Mouse (Mus musculus) forebrain, embryonic 14.5 days (tissue): ENCODE results near the gene Adipor2. TPM values are rescaled to one million over a fixed set of nuclear protein-coding genes. Genes with fewer than 3 reads are reported as not detected.

Source experiments
- ATAC-seq: fragments of 200-750 bp; cut with Nextera tagmentation; 2 replicates; pipeline ENCODE4 v1.8.0; 2017; ENCODE audit warnings: mild to moderate bottlenecking, moderate library complexity
- DNase-seq: peaks from one replicate; pipeline ENCODE4 v3.0.0-alpha.2; 2015; ENCODE audit warnings: low spot score
- H3K27ac ChIP-seq: fragments of 300-500 bp; sonication (generic); 2 replicates; pipeline ENCODE4 v1.5.1; 2014; ENCODE audit warnings: low read depth, mild to moderate bottlenecking, control low read depth, low read length, moderate library complexity
- H3K27me3 ChIP-seq: fragments of 300-500 bp; sonication (generic); replicated peaks from 2 replicates; pipeline ENCODE4 v1.6.1; 2014; ENCODE audit warnings: low read length, control low read depth, mixed read lengths; ENCODE audit not compliant: control insufficient read depth, insufficient read depth
- H3K36me3 ChIP-seq: fragments of 300-500 bp; sonication (generic); 2 replicates; pipeline ENCODE4 v1.6.1; 2014; ENCODE audit warnings: low read length, control low read depth; ENCODE audit not compliant: control insufficient read depth, insufficient read depth
- H3K4me1 ChIP-seq: fragments of 300-500 bp; sonication (generic); 2 replicates; pipeline ENCODE4 v1.6.1; 2014; ENCODE audit warnings: antibody characterized with exemption, low read length, control low read depth; ENCODE audit not compliant: control insufficient read depth, insufficient read depth
- H3K4me2 ChIP-seq: fragments of 300-500 bp; sonication (generic); 2 replicates; pipeline ENCODE4 v1.6.1; 2014; ENCODE audit warnings: mild to moderate bottlenecking, control low read depth, low read length
- H3K4me3 ChIP-seq: fragments of 300-500 bp; sonication (generic); 2 replicates; pipeline ENCODE4 v1.5.1; 2014; ENCODE audit warnings: low read depth, low read length, control low read depth
- H3K9ac ChIP-seq: fragments of 300-500 bp; sonication (generic); 2 replicates; pipeline ENCODE4 v1.6.1; 2014; ENCODE audit warnings: mild to moderate bottlenecking, low read length, control low read depth, moderate library complexity
- H3K9me3 ChIP-seq: fragments of 300-500 bp; sonication (generic); replicated peaks from 2 replicates; pipeline ENCODE4 v1.6.1; 2016; ENCODE audit warnings: low read length, control low read depth, mixed read lengths; ENCODE audit not compliant: control insufficient read depth
- WGBS: fragments of 180-500 bp; shearing (Covaris S2); extraction: QIAGEN DNeasy Blood & Tissue Kit; methylation state at CpG from one replicate; pipeline ENCODE4 v1.1.7; 2014; 5-methylcytosine and 5-hydroxymethylcytosine counted together
- polyA plus RNA-seq: library from polyadenylated mRNA; unstranded; fragments of >200 nt; fragmentation: Nextera tagmentation; extraction: Ambion mirVana; gene quantifications from 2 replicates; pipeline ENCODE4 v1.2.1, GENCODE M21; 2014

Gene Adipor2
- polyA plus RNA-seq, 1 experiment from 2014 or later, result 33.3 TPM

- peak; percentile 68 for DNase-seq
- no peaks in the 10 kb centered on the region for H3K27me3 ChIP-seq
- no peaks in the 10 kb centered on the region for H3K4me1 ChIP-seq
- no peak overlapping the region for H3K9ac ChIP-seq
- no peak overlapping the region for H3K4me2 ChIP-seq
- H3K36me3 ChIP-seq, result no peaks in the 10 kb centered on the region
- ATAC-seq, result no peak
- H3K9me3 ChIP-seq, result no peaks in the 10 kb centered on the region
- 55% methylated on average over 2 of the region's 2 CpGs for WGBS
- no peak overlapping the region for H3K4me3 ChIP-seq
- H3K27ac ChIP-seq, result no peak overlapping the region
Observed at GRCm38 (mm10) chr6:119430508-119430907, 13.0 kb upstream of the Adipor2 start.

DNA sequence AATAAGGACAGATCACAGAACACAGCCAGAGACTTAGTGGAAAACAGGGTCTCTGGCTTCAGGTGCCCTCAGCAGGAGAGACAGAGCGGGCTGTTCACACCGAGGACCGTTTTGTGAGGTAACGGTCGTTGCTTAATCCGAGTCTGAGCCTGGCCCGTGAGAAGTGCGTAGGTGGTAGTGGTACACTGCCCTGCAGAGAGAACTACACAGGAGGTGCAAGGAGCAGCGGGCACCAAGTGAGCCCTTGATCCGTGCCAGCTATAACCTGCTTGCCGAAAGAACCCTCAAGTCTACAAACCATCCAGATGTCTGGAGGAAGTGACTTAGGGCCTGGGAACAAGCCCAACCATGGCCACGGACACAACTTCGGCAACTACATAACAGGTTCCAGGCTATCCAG is 11.8 kb upstream of the Adipor2 start:
- 97% methylated on average over 13 of the region's 13 CpGs for WGBS
- ATAC-seq (no peak), DNase-seq (no peak)
- Histone ChIP-seq H3K9ac (no peak overlapping the region), H3K4me3 (no peak overlapping the region), H3K27ac (no peak overlapping the region), H3K9me3 (no peaks in the 10 kb centered on the region), H3K4me1 (no peaks in the 10 kb centered on the region), H3K27me3 (no peaks in the 10 kb centered on the region), H3K36me3 (no peaks in the 10 kb centered on the region), H3K4me2 (no peak overlapping the region)

DNA sequence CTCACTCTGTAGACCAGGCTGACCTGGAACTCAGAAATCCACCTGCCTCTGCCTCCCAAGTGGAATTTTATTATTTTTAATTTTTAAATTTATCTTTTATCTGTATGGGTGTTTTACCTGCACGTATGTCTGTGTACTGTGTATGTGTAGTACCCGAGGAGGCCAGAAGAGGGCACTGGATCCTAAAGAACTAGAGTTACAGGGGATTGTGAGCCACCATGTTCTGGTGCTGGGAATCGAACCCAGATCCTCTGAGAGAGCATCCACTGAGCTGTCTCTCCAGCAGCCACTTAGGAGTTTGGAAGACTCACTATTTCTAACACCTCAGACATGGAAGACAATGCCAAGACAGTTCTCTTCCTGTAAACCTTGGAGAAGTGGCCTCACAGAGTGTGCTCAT is 11.1 kb upstream of the Adipor2 start:
- Histone ChIP-seq H3K9ac (no peak overlapping the region), H3K27me3 (no peaks in the 10 kb centered on the region), H3K36me3 (no peaks in the 10 kb centered on the region), H3K9me3 (no peaks in the 10 kb centered on the region), H3K4me3 (no peak overlapping the region), H3K4me1 (no peaks in the 10 kb centered on the region), H3K4me2 (no peak overlapping the region), H3K27ac (no peak overlapping the region)
- WGBS, result 89% methylated on average over 3 of the region's 3 CpGs
- no peak for DNase-seq
- no peak for ATAC-seq

- H3K27me3 ChIP-seq, result no peaks in the 10 kb centered on the region
- no peak overlapping the region for H3K4me2 ChIP-seq
- DNase-seq (no peak), ATAC-seq (no peak)
- no peaks in the 10 kb centered on the region for H3K9me3 ChIP-seq
- no peak overlapping the region for H3K4me3 ChIP-seq
- no peak overlapping the region for H3K27ac ChIP-seq
- H3K4me1 ChIP-seq, result no peaks in the 10 kb centered on the region; the same call in 1 of the 2 replicates
- no peaks in the 10 kb centered on the region for H3K36me3 ChIP-seq
- no peak overlapping the region for H3K9ac ChIP-seq
- WGBS, result 94% methylated on average over 4 of the region's 4 CpGs
Observed at GRCm38 (mm10) chr6:119421001-119421400, 3.5 kb upstream of the Adipor2 start.

DNA sequence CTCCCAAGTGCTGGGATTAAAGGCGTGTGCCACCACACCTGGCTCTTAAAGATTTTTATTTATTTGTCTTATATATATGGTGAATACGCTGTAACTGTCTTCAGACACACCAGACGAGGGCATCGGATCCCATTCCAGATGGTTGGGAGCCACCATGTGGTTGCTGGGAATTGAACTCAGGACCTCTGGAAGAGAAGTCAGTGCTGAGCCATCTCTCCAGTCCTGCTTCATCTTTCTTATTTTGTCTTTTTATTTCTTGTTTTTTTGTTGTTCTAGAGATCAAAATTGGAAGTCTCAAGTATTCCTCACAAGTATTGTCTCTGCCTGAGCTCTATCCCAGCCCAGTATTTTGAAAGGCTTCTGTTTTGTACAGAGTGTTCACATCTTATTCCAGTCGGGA is 2.9 kb upstream of the Adipor2 start:
- Histone ChIP-seq H3K4me2 (no peak overlapping the region), H3K9ac (no peak overlapping the region), H3K36me3 (no peaks in the 10 kb centered on the region), H3K27me3 (no peaks in the 10 kb centered on the region), H3K27ac (no peak overlapping the region), H3K9me3 (no peaks in the 10 kb centered on the region), H3K4me3 (no peak overlapping the region), H3K4me1 (no peaks in the 10 kb centered on the region; the same call in 1 of the 2 replicates)
- WGBS, result 93% methylated on average over 5 of the region's 5 CpGs
- DNase-seq (no peak), ATAC-seq (no peak)

- no peaks in the 10 kb centered on the region for H3K9me3 ChIP-seq
- WGBS, result 33% methylated on average over 7 of the region's 7 CpGs
- DNase-seq, result no peak
- H3K27ac ChIP-seq, result no peak overlapping the region
- H3K4me1 ChIP-seq, result no peaks in the 10 kb centered on the region; the same call in 1 of the 2 replicates
- ATAC-seq, result no peak
- H3K9ac ChIP-seq, result no peak overlapping the region
- H3K36me3 ChIP-seq, result no peaks in the 10 kb centered on the region
- H3K4me3 ChIP-seq, result no peak overlapping the region
- no peak overlapping the region for H3K4me2 ChIP-seq
- H3K27me3 ChIP-seq, result no peaks in the 10 kb centered on the region
Observed at GRCm38 (mm10) chr6:119419412-119419811, 1.9 kb upstream of the Adipor2 start.

DNA sequence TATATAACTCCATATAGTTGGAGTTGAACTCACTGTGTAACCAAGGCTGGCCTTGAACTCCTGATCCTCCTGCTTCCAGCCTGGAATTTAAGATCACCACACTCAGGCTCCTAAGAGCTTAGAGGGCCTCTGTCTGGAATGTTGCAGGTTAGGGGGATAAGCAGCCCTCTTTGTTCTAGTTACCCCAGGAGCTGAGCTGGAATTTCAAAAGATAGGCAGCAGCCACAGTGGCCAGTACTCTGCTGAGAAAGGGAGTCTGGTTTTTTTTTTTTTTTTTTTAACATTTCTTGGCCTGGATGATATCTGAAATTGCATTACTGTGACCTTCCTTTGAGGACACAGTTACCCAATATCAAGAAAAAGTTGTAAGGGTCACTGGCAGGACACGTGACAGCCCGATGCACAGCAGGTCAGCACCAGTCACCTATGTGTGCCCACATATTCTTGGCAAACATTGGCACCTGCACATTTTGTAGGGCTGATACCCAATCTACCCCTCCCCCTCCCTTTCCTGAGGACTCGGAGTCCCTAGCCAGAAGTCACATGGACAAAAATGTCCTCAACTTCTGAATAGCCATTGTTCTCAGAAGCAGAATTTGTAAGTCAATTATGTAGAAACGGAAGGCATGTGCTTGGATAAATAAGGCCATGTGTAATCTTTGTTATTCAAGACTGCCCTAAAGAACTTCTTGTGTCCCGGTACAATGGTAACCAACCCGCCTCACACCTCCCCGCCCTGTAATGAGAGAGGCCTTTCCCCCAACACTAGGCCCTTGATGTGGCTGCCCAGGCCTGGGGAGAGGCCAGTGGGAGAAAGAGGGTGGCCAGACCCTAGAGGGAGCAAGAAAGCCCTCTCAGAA is 1.1 kb upstream of the Adipor2 start:
- no peak overlapping the region for H3K9ac ChIP-seq
- no peak overlapping the region for H3K4me2 ChIP-seq
- H3K4me3 ChIP-seq, result no peak overlapping the region
- 11% methylated on average over 7 of the region's 7 CpGs for WGBS
- H3K4me1 ChIP-seq, result no peaks in the 10 kb centered on the region; the same call in 1 of the 2 replicates
- H3K9me3 ChIP-seq, result no peaks in the 10 kb centered on the region
- H3K27ac ChIP-seq, result no peak overlapping the region
- no peaks in the 10 kb centered on the region for H3K36me3 ChIP-seq
- DNase-seq (peak; percentile 29), ATAC-seq (peak; percentile 62; the same call in 1 of the 2 replicates)
- no peaks in the 10 kb centered on the region for H3K27me3 ChIP-seq

- ATAC-seq, result no peak
- no peak overlapping the region for H3K9ac ChIP-seq
- H3K4me3 ChIP-seq, result no peak overlapping the region
- WGBS, result 65% methylated on average over 7 of the region's 7 CpGs
- H3K27ac ChIP-seq, result no peak overlapping the region
- H3K36me3 ChIP-seq, result no peaks in the 10 kb centered on the region
- DNase-seq, result no peak
- no peak overlapping the region for H3K4me2 ChIP-seq
- H3K4me1 ChIP-seq, result no peaks in the 10 kb centered on the region; the same call in 1 of the 2 replicates
- H3K27me3 ChIP-seq, result no peaks in the 10 kb centered on the region
- H3K9me3 ChIP-seq, result no peaks in the 10 kb centered on the region
Observed at GRCm38 (mm10) chr6:119417821-119418220, 317 bp upstream of the Adipor2 start.

DNA sequence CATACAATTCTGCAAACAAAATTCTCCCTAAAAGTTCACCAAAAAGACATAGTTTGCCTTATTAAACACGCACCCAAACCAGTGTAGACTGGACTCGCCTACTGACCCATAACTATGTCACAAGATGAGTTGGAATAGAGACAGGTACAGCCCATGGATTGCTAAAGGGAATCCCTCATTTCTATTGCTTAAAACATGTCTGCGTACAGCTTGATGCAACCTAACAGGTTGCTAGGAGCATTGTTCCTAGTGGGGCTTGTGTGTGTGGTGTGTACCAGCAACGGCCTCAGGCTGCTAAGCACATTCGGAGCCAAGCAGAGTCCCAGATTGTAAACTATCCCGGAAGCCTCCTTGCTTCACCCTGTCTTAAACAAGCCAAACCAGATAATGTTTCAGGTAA is 861 bp downstream of the Adipor2 start:
- no peaks in the 10 kb centered on the region for H3K27me3 ChIP-seq
- no peaks in the 10 kb centered on the region for H3K9me3 ChIP-seq
- no peak overlapping the region for H3K4me2 ChIP-seq

More for the DNA sequence above, 861 bp downstream of the Adipor2 start:
- ATAC-seq, result no peak
- H3K4me1 ChIP-seq, result no peaks in the 10 kb centered on the region; the same call in 1 of the 2 replicates
- H3K36me3 ChIP-seq, result no peaks in the 10 kb centered on the region
- H3K27ac ChIP-seq, result no peak overlapping the region
- no peak for DNase-seq
- 67% methylated on average over 6 of the region's 6 CpGs for WGBS
- no peak overlapping the region for H3K9ac ChIP-seq
- H3K4me3 ChIP-seq, result no peak overlapping the region
